Mouse (Mus musculus) layer of hippocampus, adult 2 months (tissue): ENCODE measurements around the gene Sema4d. TPM values are rescaled to one million over a fixed set of nuclear protein-coding genes. Genes with fewer than 3 reads are reported as not detected.

Source experiments
- DNase-seq, 2 experiments: peaks; one replicate each; pipeline ENCODE4 v3.0.0; 2022; ENCODE audit warnings: low spot score in 2 of 2
- H3K27ac ChIP-seq: fragments of 200-600 bp; 2 replicates; pipeline ENCODE4 v1.8.1; 2022
- H3K4me3 ChIP-seq: fragments of 200-600 bp; 2 replicates; pipeline ENCODE4 v1.8.1; 2022; ENCODE audit warnings: mild to moderate bottlenecking
- CTCF ChIP-seq: fragments of 200-600 bp; conservative IDR thresholded peaks from 2 replicates; pipeline ENCODE4 v1.8.1; 2022; ENCODE audit warnings: antibody characterized with exemption, mild to moderate bottlenecking, moderate library complexity
- total RNA-seq, 2 experiments: library from RNA; stranded (reverse); gene quantifications; 2 replicates each; pipeline ENCODE4 v1.2.3; 2021

Sema4d gene
- total RNA-seq, 2 experiments from 2014 or later = 76.3 to 83.9 TPM

GRCm38 (mm10) chr13:51719256-51719655, 74.3 kb downstream of the Sema4d start:
- no peak for DNase-seq
- no peak for TF ChIP-seq CTCF
- no peak overlapping the region for H3K27ac ChIP-seq
- no peak overlapping the region for H3K4me3 ChIP-seq

- Histone ChIP-seq H3K4me3 (no peak overlapping the region), H3K27ac (no peak overlapping the region)
- DNase-seq = no peak
- no peak for TF ChIP-seq CTCF
Observed at GRCm38 (mm10) chr13:51716350-51717263, 76.9 kb downstream of the Sema4d start.

GRCm38 (mm10) chr13:51712022-51712421, 81.5 kb downstream of the Sema4d start:
- Histone ChIP-seq H3K27ac (no peak overlapping the region; the same call in 1 of the 2 replicates), H3K4me3 (no peak overlapping the region)
- DNase-seq = no peak
- no peak for TF ChIP-seq CTCF

- no peak overlapping the region for H3K4me3 ChIP-seq
- TF ChIP-seq CTCF = no peak
- no peak overlapping the region for H3K27ac ChIP-seq
- DNase-seq = no peak
Observed at GRCm38 (mm10) chr13:51710738-51711137, 82.8 kb downstream of the Sema4d start.

- Histone ChIP-seq H3K4me3 (no peak overlapping the region), H3K27ac (no peak overlapping the region)
- TF ChIP-seq CTCF = no peak
- no peak for DNase-seq
Observed at GRCm38 (mm10) chr13:51705882-51706854, 87.4 kb downstream of the Sema4d start.

GRCm38 (mm10) chr13:51703893-51704292, 89.7 kb downstream of the Sema4d start:
- TF ChIP-seq CTCF = no peak
- Histone ChIP-seq H3K27ac (no peak overlapping the region), H3K4me3 (no peak overlapping the region)
- DNase-seq = no peak

- Histone ChIP-seq H3K27ac (no peak overlapping the region), H3K4me3 (no peak overlapping the region)
- DNase-seq = no peak
- TF ChIP-seq CTCF = no peak
Observed at GRCm38 (mm10) chr13:51698318-51698717, 95.2 kb downstream of the Sema4d start.

GRCm38 (mm10) chr13:51697897-51698296, 95.7 kb downstream of the Sema4d start:
- no peak overlapping the region for H3K27ac ChIP-seq
- no peak for DNase-seq
- no peak overlapping the region for H3K4me3 ChIP-seq
- no peak for TF ChIP-seq CTCF

- H3K4me3 ChIP-seq = no peak overlapping the region
- DNase-seq = no peak
- no peak overlapping the region for H3K27ac ChIP-seq
- no peak for TF ChIP-seq CTCF
Observed at GRCm38 (mm10) chr13:51697455-51697854, 96.1 kb downstream of the Sema4d start.

GRCm38 (mm10) chr13:51696481-51696880, 97.1 kb downstream of the Sema4d start:
- TF ChIP-seq CTCF = no peak
- H3K27ac ChIP-seq = no peak overlapping the region
- DNase-seq = no peak
- no peak overlapping the region for H3K4me3 ChIP-seq

- H3K4me3 ChIP-seq = no peak overlapping the region
- no peak for DNase-seq
- TF ChIP-seq CTCF = no peak
- no peak overlapping the region for H3K27ac ChIP-seq
Observed at GRCm38 (mm10) chr13:51688688-51689087, 104.9 kb downstream of the Sema4d start.

GRCm38 (mm10) chr13:51686966-51687365, 106.6 kb downstream of the Sema4d start:
- no peak for DNase-seq
- no peak overlapping the region for H3K27ac ChIP-seq
- no peak for TF ChIP-seq CTCF
- no peak overlapping the region for H3K4me3 ChIP-seq
